ENCODE assay signal across 9 mouse cellular contexts in the genomic region with DNA sequence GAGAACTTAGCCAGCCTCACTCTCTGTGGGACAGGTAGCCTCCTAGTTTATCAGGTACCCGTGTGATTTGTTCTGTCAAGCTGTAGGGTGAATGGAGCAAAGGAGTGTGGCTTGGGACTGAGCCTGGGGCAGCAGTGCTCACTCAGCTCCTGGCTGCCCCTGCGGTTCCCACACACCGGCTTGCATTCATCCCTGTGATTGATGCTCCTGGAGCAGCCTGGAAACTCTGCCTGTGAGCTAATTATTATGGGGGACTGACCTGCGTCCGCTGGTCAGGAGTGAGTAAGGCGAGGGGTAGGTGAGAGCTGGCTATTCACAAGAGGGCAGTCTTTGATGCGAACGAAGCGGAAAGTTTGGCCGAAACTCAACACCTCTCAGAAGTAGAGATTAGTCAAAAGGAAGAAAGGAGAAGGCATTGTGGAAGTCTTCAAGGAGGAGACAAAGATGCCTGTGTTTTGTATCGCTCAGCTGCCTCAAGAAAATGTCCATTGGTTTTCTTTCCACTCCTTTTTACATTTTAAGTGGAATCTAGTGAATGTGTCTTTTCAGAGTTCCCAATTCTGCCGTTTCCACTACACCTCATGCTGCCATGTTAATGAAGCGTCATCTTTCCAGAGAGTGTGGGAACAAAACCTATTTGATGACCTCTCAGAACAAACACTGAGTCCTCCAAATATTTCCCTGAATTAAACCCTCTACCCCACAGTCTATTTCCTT.
DNase-seq lines count a peak whose midpoint lies in the region; ATAC-seq and TF ChIP-seq lines count a peak whose summit lies in the region.
"Had no signal": no experiment of that assay in that cellular context is flagged by ENCODE, and none has a peak within 500 bp of the region (broad histone marks: within the 10 kb centered on the region; RNA-seq: fewer than 3 reads in every experiment).

No protein-coding gene starts in this region.

- no peak for TF ChIP-seq EP300 in stomach, postnatal 0 days (optimal IDR thresholded peaks at IDR 0.05)

- no peaks in the 10 kb centered on the region for H3K36me3 ChIP-seq in kidney, embryonic 16.5 days (ENCODE audit: insufficient read depth, low read length)
- H3K36me3 ChIP-seq in forebrain, embryonic 10.5 days (replicated peaks) = no peaks in the 10 kb centered on the region
- H3K36me3 ChIP-seq in hindbrain, postnatal 0 days (ENCODE audit: insufficient read depth, low read length) = no peaks in the 10 kb centered on the region
- no peaks in the 10 kb centered on the region for H3K36me3 ChIP-seq in stomach, postnatal 0 days (ENCODE audit: control insufficient read depth, insufficient read depth, low read length)

- H3K4me1 ChIP-seq in kidney, embryonic 16.5 days (ENCODE audit: insufficient read depth, low read length) = 0 out of 2 replicates have a peak, but pooled peaks cover 9% of the 10 kb centered on the region
- peaks cover 17% of the 10 kb centered on the region for H3K4me1 ChIP-seq in forebrain, embryonic 10.5 days
- H3K4me1 ChIP-seq in hindbrain, postnatal 0 days (ENCODE audit: insufficient read depth, low read length) = no peaks in the 10 kb centered on the region
- no peaks in the 10 kb centered on the region for H3K4me1 ChIP-seq in stomach, postnatal 0 days (replicated peaks; ENCODE audit: control insufficient read depth, insufficient read depth)

- no peaks in the 10 kb centered on the region for H3K9me3 ChIP-seq in kidney, embryonic 16.5 days (ENCODE audit: low read length)
- H3K9me3 ChIP-seq in forebrain, embryonic 10.5 days = no peaks in the 10 kb centered on the region
- no peaks in the 10 kb centered on the region for H3K9me3 ChIP-seq in hindbrain, postnatal 0 days (ENCODE audit: low read length)
- H3K9me3 ChIP-seq in stomach, postnatal 0 days (ENCODE audit: control insufficient read depth, low read length) = no peaks in the 10 kb centered on the region

- no peak overlapping the region for H3K4me2 ChIP-seq in kidney, embryonic 16.5 days (replicated peaks; ENCODE audit: low read depth, low read length)
- H3K4me2 ChIP-seq in hindbrain, postnatal 0 days (ENCODE audit: low read depth, low read length) = no peak overlapping the region
- no peak overlapping the region for H3K4me2 ChIP-seq in stomach, postnatal 0 days (replicated peaks; ENCODE audit: low read depth)

- peak; percentile 68; the same call in 1 of the 2 replicates for ATAC-seq in kidney, embryonic 16.5 days (ENCODE audit: low FRiP score, low TSS enrichment)
- peak; percentile 66; the same call in 1 of the 2 replicates for ATAC-seq in hindbrain, postnatal 0 days
- ATAC-seq in stomach, postnatal 0 days (ENCODE audit: low FRiP score, low TSS enrichment) = no peak
- ATAC-seq: liver, postnatal 0 days had no signal

- no peak overlapping the region for H3K27ac ChIP-seq in kidney, embryonic 16.5 days (ENCODE audit: low read length)
- peak overlapping the region; percentile 51; the same call in 1 of the 2 replicates for H3K27ac ChIP-seq in forebrain, embryonic 10.5 days
- peak overlapping the region; percentile 64 for H3K27ac ChIP-seq in hindbrain, postnatal 0 days
- H3K27ac ChIP-seq in stomach, postnatal 0 days (replicated peaks) = no peak overlapping the region

- no peak overlapping the region for H3K4me3 ChIP-seq in kidney, embryonic 16.5 days (ENCODE audit: low read length)
- no peak overlapping the region for H3K4me3 ChIP-seq in forebrain, embryonic 10.5 days
- no peak overlapping the region for H3K4me3 ChIP-seq in hindbrain, postnatal 0 days (ENCODE audit: low read length)
- no peak overlapping the region for H3K4me3 ChIP-seq in stomach, postnatal 0 days (ENCODE audit: low read depth, low read length)

- no peak for DNase-seq in kidney, adult 18-20 months
- DNase-seq in forebrain, embryonic 10.5 days (ENCODE audit: extremely low spot score, low spot score) = no peak
- peak; percentile 40 for DNase-seq in hindbrain, postnatal 0 days (ENCODE audit: low spot score)
- DNase-seq in neural tube, embryonic 10.5 days (ENCODE audit: extremely low spot score, low spot score) = peak; percentile 20
- DNase-seq in stomach, postnatal 0 days (ENCODE audit: low spot score) = no peak
- no peak for DNase-seq in layer of hippocampus, adult 11-12 months (ENCODE audit: low spot score)
- DNase-seq in ovary, adult 18-20 months (ENCODE audit: low spot score) = no peak

- WGBS in kidney, embryonic 16.5 days = 21% methylated on average over 13 of the region's 13 CpGs
- WGBS in forebrain, embryonic 10.5 days = 21% methylated on average over 13 of the region's 13 CpGs
- 21% methylated on average over 13 of the region's 13 CpGs for WGBS in hindbrain, postnatal 0 days
- 38% methylated on average over 13 of the region's 13 CpGs for WGBS in stomach, postnatal 0 days

- H3K27me3 ChIP-seq in kidney, embryonic 16.5 days (ENCODE audit: insufficient read depth, low read length) = no peaks in the 10 kb centered on the region
- H3K27me3 ChIP-seq in forebrain, embryonic 10.5 days (ENCODE audit: poor library complexity, severe bottlenecking) = no peaks in the 10 kb centered on the region
- H3K27me3 ChIP-seq in hindbrain, postnatal 0 days (ENCODE audit: insufficient read depth, low read length) = no peaks in the 10 kb centered on the region
- H3K27me3 ChIP-seq in stomach, postnatal 0 days (ENCODE audit: control insufficient read depth, insufficient read depth, low read length) = no peaks in the 10 kb centered on the region

- H3K9ac ChIP-seq in kidney, embryonic 16.5 days (replicated peaks; ENCODE audit: low read length) = no peak overlapping the region
- H3K9ac ChIP-seq in hindbrain, postnatal 0 days (replicated peaks; ENCODE audit: low read length) = no peak overlapping the region
- H3K9ac ChIP-seq in stomach, postnatal 0 days (ENCODE audit: low read length) = no peak overlapping the region
- H3K9ac ChIP-seq: liver, postnatal 0 days had no signal

- TF ChIP-seq CTCF in hindbrain, postnatal 0 days (IDR thresholded peaks at IDR 0.05; ENCODE audit: low read depth) = peak; percentile 5; the same call in 1 of the 2 replicates
- no peak for TF ChIP-seq CTCF in stomach, postnatal 0 days (IDR thresholded peaks at IDR 0.05; ENCODE audit: low read depth)

Comparison
In these comparisons a context has a peak if more than half of its experiments do, and no peak if none do; other contexts are left out.
1. H3K27ac ChIP-seq: peak in forebrain, embryonic 10.5 days (single experiment) and hindbrain, postnatal 0 days (single experiment); none in kidney, embryonic 16.5 days (single experiment) and stomach, postnatal 0 days (single experiment).
2. DNase-seq: peak in hindbrain, postnatal 0 days (single experiment) and neural tube, embryonic 10.5 days (single experiment); none in kidney, adult 18-20 months (single experiment), forebrain, embryonic 10.5 days (single experiment), stomach, postnatal 0 days (single experiment), layer of hippocampus, adult 11-12 months (single experiment) and ovary, adult 18-20 months (single experiment).